10 mouse cellular contexts compared by ENCODE assay signal in genomic region chr6:108101936-108102830, GRCm38 (mm10). TPM values are rescaled to one million over a fixed set of nuclear protein-coding genes. Genes with fewer than 3 reads are reported as not detected.
DNase-seq lines count a peak whose midpoint lies in the region; TF ChIP-seq lines count a peak whose summit lies in the region.
"Had no signal": no experiment of that assay in that cellular context is flagged by ENCODE, and none has a peak within 500 bp of the region (broad histone marks: within the 10 kb centered on the region; RNA-seq: fewer than 3 reads in every experiment).

No protein-coding gene starts in this region.

- no peak for TF ChIP-seq CTCF in brain, embryonic 14.5 days (IDR thresholded peaks at IDR 0.05; ENCODE audit: borderline replicate concordance, extremely low read depth, insufficient read depth, insufficient read length)

- peak; percentile 15 for DNase-seq in adrenal gland, postnatal 10 days
- no peak for DNase-seq in adrenal gland, postnatal 14 days
- peak; percentile 12 for DNase-seq in brain, embryonic 14.5 days (ENCODE audit: low read depth)
- peak; percentile 33 for DNase-seq in heart, postnatal 4 days
- peak; percentile 85 to 88 for DNase-seq in kidney, postnatal 25 days
- no peak for DNase-seq in thymus, postnatal 10 days (ENCODE audit: low spot score in 2 of 2)
- no peak for DNase-seq in cerebellum, adult 11 months
- DNase-seq in right cerebral cortex, adult 18-20 months = no peak
- DNase-seq: embryo, embryonic 11 days; thymus, postnatal 25 days had no signal

- TF ChIP-seq POLR2A in brain, embryonic 14.5 days (IDR thresholded peaks at IDR 0.05; ENCODE audit: borderline replicate concordance, extremely low read depth, insufficient read depth, insufficient read length, poor library complexity, severe bottlenecking) = no peak

RNA-seq across cellular contexts. Expression of gene Setmar, which starts 37.3 kb away (rescaled TPM):
- 1 to 10 TPM; 5.2 to 5.3 TPM for total RNA-seq in adrenal gland, postnatal 10 days (2021)
- 6.0 and 6.1 TPM in 2 replicates for total RNA-seq in adrenal gland, postnatal 14 days (2021)
- 5.9 and 7.3 TPM in 2 replicates for polyA plus RNA-seq in brain, embryonic 14.5 days (2012; rRNA removed)
- total RNA-seq in heart, postnatal 4 days (2021) = 1 to 10 TPM; 4.2 to 4.6 TPM

Comparison
In these comparisons a context has a peak if more than half of its experiments do, and no peak if none do; other contexts are left out.
1. DNase-seq: peak in adrenal gland, postnatal 10 days (single experiment), brain, embryonic 14.5 days (single experiment), heart, postnatal 4 days (single experiment) and kidney, postnatal 25 days (2 of 2); none in adrenal gland, postnatal 14 days (single experiment), thymus, postnatal 10 days (0 of 2), cerebellum, adult 11 months (single experiment) and right cerebral cortex, adult 18-20 months (single experiment).